Mouse (Mus musculus): ENCODE data around the gene Dtnb.

DNA sequence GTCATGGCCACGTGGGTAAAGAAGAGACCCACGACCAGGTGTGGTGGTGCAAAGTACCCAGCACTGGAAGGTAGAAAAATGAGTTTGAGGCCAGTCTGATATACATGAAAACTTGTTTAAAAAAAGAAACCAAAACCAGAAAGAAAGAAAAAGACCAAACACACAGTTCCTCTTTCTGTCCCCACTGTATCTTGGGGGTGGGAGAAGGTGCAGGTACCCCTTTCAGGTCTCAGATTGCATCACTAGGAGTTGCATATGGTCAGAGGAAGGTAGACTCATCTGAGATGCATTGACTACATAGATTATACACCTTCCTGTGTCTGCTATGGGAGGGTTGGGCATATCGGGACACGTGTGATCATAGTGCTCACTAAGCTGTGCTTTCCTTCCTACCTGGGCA is 85.1 kb downstream of the Dtnb start:
- TF ChIP-seq CTCF (IDR thresholded peaks at IDR 0.05; ENCODE audit: low read depth) (no peak), EP300 (optimal IDR thresholded peaks at IDR 0.05) (no peak)

Data from stomach, postnatal 0 days (tissue).